Mouse (Mus musculus) stomach, embryonic 15.5 days (tissue): ENCODE data around the gene Gm7137. TPM values are rescaled to one million over a fixed set of nuclear protein-coding genes. Genes with fewer than 3 reads are reported as not detected.
"Not testable (repeated sequence)": the region's sequence is repeated elsewhere in the genome, so short reads cannot be mapped to it uniquely, and the experiment has no call there.

ENCODE experiments used
- ATAC-seq: fragments of 200-750 bp; cut with Nextera tagmentation; 2 replicates; pipeline ENCODE4 v1.8.0; 2017; ENCODE audit warnings: low read depth, moderate number of reproducible peaks, moderate TSS enrichment; ENCODE audit not compliant: insufficient read depth, low FRiP score
- H3K27ac ChIP-seq: fragments of 300-500 bp; sonication (generic); 2 replicates; pipeline ENCODE4 v1.5.1; 2015; ENCODE audit warnings: mild to moderate bottlenecking, inconsistent platforms
- H3K27me3 ChIP-seq: fragments of 300-500 bp; sonication (generic); replicated peaks from 2 replicates; pipeline ENCODE4 v1.6.1; 2015; ENCODE audit warnings: inconsistent platforms
- H3K36me3 ChIP-seq: fragments of 300-500 bp; sonication (generic); 2 replicates; pipeline ENCODE4 v1.6.1; 2015; ENCODE audit warnings: inconsistent platforms
- H3K4me1 ChIP-seq: fragments of 300-500 bp; sonication (generic); 2 replicates; pipeline ENCODE4 v1.6.1; 2015; ENCODE audit warnings: inconsistent platforms
- H3K4me2 ChIP-seq: fragments of 300-500 bp; sonication (generic); 2 replicates; pipeline ENCODE4 v1.6.1; 2015; ENCODE audit warnings: mild to moderate bottlenecking, inconsistent platforms
- H3K4me3 ChIP-seq: fragments of 300-500 bp; sonication (generic); replicated peaks from 2 replicates; pipeline ENCODE4 v1.5.1; 2015; ENCODE audit warnings: inconsistent platforms
- H3K9ac ChIP-seq: fragments of 300-500 bp; sonication (generic); 2 replicates; pipeline ENCODE4 v1.6.1; 2015; ENCODE audit warnings: inconsistent platforms
- H3K9me3 ChIP-seq: fragments of 300-500 bp; sonication (generic); 2 replicates; pipeline ENCODE4 v1.6.1; 2016; ENCODE audit warnings: inconsistent platforms
- WGBS: fragments of 180-500 bp; shearing (Covaris S2); methylation state at CpG from one replicate; pipeline ENCODE4 v1.1.7; 2015; 5-methylcytosine and 5-hydroxymethylcytosine counted together
- polyA plus RNA-seq: library from polyadenylated mRNA; unstranded; fragments of >200 nt; fragmentation: Nextera tagmentation; extraction: Ambion mirVana; gene quantifications from 2 replicates; pipeline ENCODE4 v1.2.1, GENCODE M21; 2015

Gm7137 gene
- polyA plus RNA-seq, 1 experiment from 2014 or later = not detected

- H3K27ac ChIP-seq, H3K9ac ChIP-seq, H3K4me1 ChIP-seq, H3K4me2 ChIP-seq, H3K9me3 ChIP-seq, ATAC-seq, H3K4me3 ChIP-seq, H3K27me3 ChIP-seq, H3K36me3 ChIP-seq: not testable (repeated sequence)
- 53% methylated on average over 5 of the region's 5 CpGs for WGBS
Observed at GRCm38 (mm10) chr10:77741924-77742688, 45.9 kb downstream of the Gm7137 start, which contains the start of gene Gm18596. Gene Gm18596, minus strand, starts transcription at chr10:77742638.

DNA sequence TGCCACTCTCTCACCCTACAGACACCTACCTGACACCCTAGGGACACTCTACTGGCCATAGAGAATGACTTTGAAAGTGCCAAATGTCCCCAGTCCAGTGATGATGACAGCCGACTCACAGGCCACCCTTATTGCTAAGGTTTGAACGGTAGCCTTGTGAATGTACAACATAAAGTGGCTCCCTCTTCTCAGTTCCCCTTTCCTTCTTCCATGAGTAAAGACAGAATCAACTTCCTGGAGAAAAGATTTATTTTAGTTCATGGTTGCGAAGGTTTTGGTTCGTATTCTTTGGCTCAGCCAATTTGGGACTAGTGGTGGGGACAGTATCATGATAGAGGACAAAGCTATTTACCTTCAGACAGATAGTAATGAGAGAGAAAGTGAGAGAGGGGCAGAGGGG lies 49.1 kb downstream of the Gm7137 start:
- no peaks in the 10 kb centered on the region for H3K9me3 ChIP-seq
- H3K9ac ChIP-seq = no peak overlapping the region
- H3K4me2 ChIP-seq = no peak overlapping the region
- no peaks in the 10 kb centered on the region for H3K36me3 ChIP-seq
- 85% methylated on average over 4 of the region's 4 CpGs for WGBS
- no peaks in the 10 kb centered on the region for H3K4me1 ChIP-seq
- H3K4me3 ChIP-seq = no peak overlapping the region
- ATAC-seq = no peak
- H3K27me3 ChIP-seq = no peaks in the 10 kb centered on the region
- no peak overlapping the region for H3K27ac ChIP-seq

Other genes with a start within 250 kb of the Gm7137 start
- 174 and 178 TPM in 2 replicates for gene Pttg1ip, start 206.5 kb downstream of the Gm7137 start, polyA plus RNA-seq
- 324 and 334 TPM in 2 replicates for gene Sumo3, start 182.1 kb downstream of the Gm7137 start, polyA plus RNA-seq
- 4.8 TPM in 1 of 2 replicates, not detected in the other for gene Gm49325, start 182.0 kb downstream of the Gm7137 start, polyA plus RNA-seq
- gene Ube2g2, start 165.9 kb downstream of the Gm7137 start, polyA plus RNA-seq = 70.7 and 73.3 TPM in 2 replicates
- 0.85 and 1.0 TPM in 2 replicates for gene Tspear, start 101.6 kb downstream of the Gm7137 start, polyA plus RNA-seq
- not detected in 2 replicates for gene Gm19402, start 97.4 kb downstream of the Gm7137 start, polyA plus RNA-seq
- gene Gm9508, start 91.0 kb downstream of the Gm7137 start, polyA plus RNA-seq = not detected in 2 replicates
- gene Gm10272, start 81.6 kb downstream of the Gm7137 start, polyA plus RNA-seq = not detected in 2 replicates
- gene Gm10024, start 76.7 kb downstream of the Gm7137 start, polyA plus RNA-seq = 0.35 TPM in 1 of 2 replicates, not detected in the other
- not detected in 2 replicates for gene Gm10142, start 72.4 kb downstream of the Gm7137 start, polyA plus RNA-seq
- gene Krtap12-1, start 67.6 kb downstream of the Gm7137 start, polyA plus RNA-seq = not detected in 2 replicates
- gene Gm10100, start 61.7 kb downstream of the Gm7137 start, polyA plus RNA-seq = not detected in 2 replicates
- gene Gm18596, start 45.6 kb downstream of the Gm7137 start, polyA plus RNA-seq = not detected in 2 replicates
- gene Gm9736, start 36.8 kb downstream of the Gm7137 start, polyA plus RNA-seq = not detected in 2 replicates
- gene Gm3233, start 28.5 kb downstream of the Gm7137 start, polyA plus RNA-seq = not detected in 2 replicates
- gene Gm3238, start 16.9 kb downstream of the Gm7137 start, polyA plus RNA-seq = not detected in 2 replicates
- not detected in 2 replicates for gene Gm7138, start 11.3 kb downstream of the Gm7137 start, polyA plus RNA-seq
- gene Gm3250, start 5.7 kb downstream of the Gm7137 start, polyA plus RNA-seq = not detected in 2 replicates
- gene Gm9639, start 6.9 kb upstream of the Gm7137 start, polyA plus RNA-seq = not detected in 2 replicates
- gene Gm19668, start 10.9 kb upstream of the Gm7137 start, polyA plus RNA-seq = not detected in 2 replicates
- not detected in 2 replicates for gene Gm9507, start 23.6 kb upstream of the Gm7137 start, polyA plus RNA-seq
- gene Gm2696, start 26.5 kb upstream of the Gm7137 start, polyA plus RNA-seq = not detected in 2 replicates
- not detected in 2 replicates for gene Krtap10-4, start 38.9 kb upstream of the Gm7137 start, polyA plus RNA-seq
- gene Krtap10-10, start 47.7 kb upstream of the Gm7137 start, polyA plus RNA-seq = not detected in 2 replicates
- not detected in 2 replicates for gene Gm36176, start 58.6 kb upstream of the Gm7137 start, polyA plus RNA-seq
- not detected in 2 replicates for gene Gm10318, start 64.7 kb upstream of the Gm7137 start, polyA plus RNA-seq
- not detected in 2 replicates for gene Gm3285, start 73.8 kb upstream of the Gm7137 start, polyA plus RNA-seq
- 5.0 and 6.4 TPM in 2 replicates for gene Lrrc3, start 114.3 kb upstream of the Gm7137 start, polyA plus RNA-seq
- 1.2 TPM in 2 replicates for gene Trpm2, start 182.4 kb upstream of the Gm7137 start, polyA plus RNA-seq
- 23.6 and 26.7 TPM in 2 replicates for gene 1810043G02Rik, start 190.3 kb upstream of the Gm7137 start, polyA plus RNA-seq
- 193 and 202 TPM in 2 replicates for gene Pfkl, start 221.9 kb upstream of the Gm7137 start, polyA plus RNA-seq